Mouse (Mus musculus) small intestine, adult 2 months (tissue): ENCODE results near the gene Ruvbl2.

ENCODE experiments used
- CTCF ChIP-seq: fragments of 200-500 bp; IDR thresholded peaks from 2 replicates; pipeline ENCODE4 v1.5.1; 2012; ENCODE audit warnings: low read depth, mild to moderate bottlenecking, control low read depth, inconsistent platforms, low read length, moderate library complexity, mixed read lengths; ENCODE audit not compliant: insufficient replicate concordance, insufficient read length; ENCODE audit errors: extremely low read depth
- POLR2A ChIP-seq: fragments of 200-500 bp; IDR thresholded peaks from 2 replicates; pipeline ENCODE4 v1.6.1; 2012; ENCODE audit warnings: low read depth, mild to moderate bottlenecking, control low read depth, inconsistent platforms, low read length, moderate library complexity

GRCm38 (mm10) chr7:45478774-45479173 lies 40.9 kb upstream of the Ruvbl2 start:
- TF ChIP-seq CTCF: no peak
- TF ChIP-seq POLR2A: no peak
